Mouse (Mus musculus) lung, embryonic 14.5 days (tissue): ENCODE data around the gene Tbx3. TPM values are rescaled to one million over a fixed set of nuclear protein-coding genes. Genes with fewer than 3 reads are reported as not detected.

Experiments
- ATAC-seq: fragments of 200-750 bp; cut with Nextera tagmentation; 2 replicates; pipeline ENCODE4 v1.8.0; 2017; ENCODE audit warnings: mild to moderate bottlenecking, moderate TSS enrichment, moderate library complexity; ENCODE audit not compliant: insufficient read depth
- DNase-seq: peaks from one replicate; pipeline ENCODE4 v3.0.0-alpha.2; 2015
- H3K27ac ChIP-seq: fragments of 300-500 bp; sonication (generic); 2 replicates; pipeline ENCODE4 v1.5.1; 2014; ENCODE audit warnings: low read depth, mild to moderate bottlenecking, moderate library complexity
- H3K27me3 ChIP-seq: fragments of 300-500 bp; sonication (generic); 2 replicates; pipeline ENCODE4 v1.6.1; 2014; ENCODE audit warnings: low read length, control low read depth; ENCODE audit not compliant: insufficient read depth
- H3K36me3 ChIP-seq: fragments of 300-500 bp; sonication (generic); 2 replicates; pipeline ENCODE4 v1.6.1; 2014; ENCODE audit warnings: control low read depth; ENCODE audit not compliant: insufficient read depth
- H3K4me1 ChIP-seq: fragments of 300-500 bp; sonication (generic); 2 replicates; pipeline ENCODE4 v1.6.1; 2014; ENCODE audit warnings: antibody characterized with exemption, control low read depth; ENCODE audit not compliant: insufficient read depth
- H3K4me2 ChIP-seq: fragments of 300-500 bp; sonication (generic); 2 replicates; pipeline ENCODE4 v1.6.1; 2014; ENCODE audit warnings: mild to moderate bottlenecking
- H3K4me3 ChIP-seq: fragments of 300-500 bp; sonication (generic); 2 replicates; pipeline ENCODE4 v1.5.1; 2014; ENCODE audit warnings: low read depth, low read length
- H3K9ac ChIP-seq: fragments of 300-500 bp; sonication (generic); 2 replicates; pipeline ENCODE4 v1.6.1; 2014
- H3K9me3 ChIP-seq: fragments of 300-500 bp; sonication (generic); 2 replicates; pipeline ENCODE4 v1.6.1; 2016; ENCODE audit warnings: low read depth, low read length, control low read depth
- CTCF ChIP-seq: IDR thresholded peaks from 2 replicates; pipeline ENCODE4 v1.5.1; 2016; ENCODE audit warnings: antibody characterized with exemption, low read depth
- whole genome bisulfite sequencing: fragments of 180-500 bp; shearing (Covaris S2); extraction: QIAGEN DNeasy Blood & Tissue Kit; methylation state at CpG from one replicate; pipeline ENCODE4 v1.1.7; 2014; 5-methylcytosine and 5-hydroxymethylcytosine counted together
- polyA plus RNA-seq: library from polyadenylated mRNA; unstranded; fragments of >200 nt; fragmentation: Nextera tagmentation; extraction: Ambion mirVana; gene quantifications from 2 replicates; pipeline ENCODE4 v1.2.1, GENCODE M21; 2014

The Tbx3 gene
- polyA plus RNA-seq, 1 experiment from 2014 or later, result 82.1 TPM

- TF ChIP-seq CTCF, result no peak
- ATAC-seq, result no peak
- peaks cover 15% of the 10 kb centered on the region for H3K4me1 ChIP-seq
Observed at GRCm38 (mm10) chr5:119628746-119629327, 41.6 kb upstream of the Tbx3 start.

DNA sequence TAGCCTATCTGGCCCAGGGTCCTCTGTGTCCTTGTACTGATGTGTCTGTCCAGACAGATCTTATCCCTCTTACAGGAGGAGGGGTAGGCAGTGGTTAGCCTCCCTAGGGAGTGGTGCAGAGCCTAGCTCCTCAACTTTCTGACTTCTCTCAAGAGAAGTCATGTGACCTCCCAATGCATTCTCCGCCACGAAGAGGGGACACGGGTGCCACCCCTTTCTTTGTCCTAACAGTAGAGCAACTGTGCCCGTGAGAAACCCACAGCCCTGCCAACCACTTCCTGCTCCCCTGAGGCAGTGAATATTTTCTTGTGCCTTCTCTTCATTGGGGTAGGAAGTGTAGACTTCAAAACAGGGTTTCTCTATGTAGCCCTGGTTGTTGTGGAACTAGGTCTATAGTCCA is 36.9 kb upstream of the Tbx3 start:
- no peak overlapping the region for H3K9ac ChIP-seq
- H3K4me3 ChIP-seq, result no peak overlapping the region
- no peaks in the 10 kb centered on the region for H3K9me3 ChIP-seq
- H3K27me3 ChIP-seq, result no peaks in the 10 kb centered on the region
- TF ChIP-seq CTCF, result no peak
- no peak for DNase-seq
- H3K4me1 ChIP-seq, result no peaks in the 10 kb centered on the region
- 0 out of 2 replicates have a peak, but pooled peaks cover 4% of the 10 kb centered on the region for H3K36me3 ChIP-seq
- H3K27ac ChIP-seq, result no peak overlapping the region
- 88% methylated on average over 4 of the region's 4 CpGs for WGBS
- ATAC-seq, result no peak
- no peak overlapping the region for H3K4me2 ChIP-seq

More at GRCm38 (mm10) chr5:119628746-119629327, 41.6 kb upstream of the Tbx3 start:
- Histone ChIP-seq H3K27ac (no peak overlapping the region), H3K4me3 (no peak overlapping the region), H3K27me3 (peaks cover 15% of the 10 kb centered on the region; the same call in 1 of the 2 replicates), H3K4me2 (no peak overlapping the region), H3K9ac (no peak overlapping the region), H3K9me3 (no peaks in the 10 kb centered on the region), H3K36me3 (no peaks in the 10 kb centered on the region)
- WGBS, result 31% methylated on average over 12 of the region's 12 CpGs
- DNase-seq, result no peak

- 0 out of 2 replicates have a peak, but pooled peaks cover 4% of the 10 kb centered on the region for H3K36me3 ChIP-seq
- no peaks in the 10 kb centered on the region for H3K4me1 ChIP-seq
- no peak overlapping the region for H3K27ac ChIP-seq
- 65% methylated on average over 2 of the region's 2 CpGs for WGBS
- no peaks in the 10 kb centered on the region for H3K9me3 ChIP-seq
- no peaks in the 10 kb centered on the region for H3K27me3 ChIP-seq
- ATAC-seq (no peak), DNase-seq (no peak)
- no peak overlapping the region for H3K9ac ChIP-seq
- H3K4me2 ChIP-seq, result no peak overlapping the region
- H3K4me3 ChIP-seq, result no peak overlapping the region
- TF ChIP-seq CTCF, result no peak
Observed at GRCm38 (mm10) chr5:119634861-119635260, 35.6 kb upstream of the Tbx3 start.

DNA sequence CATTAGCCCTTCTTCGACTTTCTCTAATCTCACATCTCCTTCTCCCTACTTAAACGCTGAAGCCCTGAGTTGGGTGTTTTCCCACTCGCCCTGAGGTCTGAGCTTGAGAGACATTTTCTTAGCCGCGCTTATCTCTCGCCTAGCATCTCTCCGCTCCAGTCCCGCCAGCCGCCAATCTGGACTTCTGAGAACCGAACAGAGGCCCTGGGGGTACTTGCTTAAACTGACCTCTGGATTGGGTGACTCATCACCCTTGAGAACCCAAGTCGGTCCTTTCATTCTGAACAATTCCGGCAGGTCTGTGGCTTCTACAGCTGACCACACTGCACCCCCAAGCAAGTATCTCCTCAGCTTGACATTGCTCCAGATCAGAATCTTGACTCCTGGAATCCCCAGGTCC is 32.2 kb upstream of the Tbx3 start:
- 0 out of 2 replicates have a peak, but pooled peaks cover 4% of the 10 kb centered on the region for H3K36me3 ChIP-seq
- no peak overlapping the region for H3K4me2 ChIP-seq
- H3K27me3 ChIP-seq, result no peaks in the 10 kb centered on the region
- ATAC-seq, result no peak
- no peak overlapping the region for H3K4me3 ChIP-seq
- H3K4me1 ChIP-seq, result 0 out of 2 replicates have a peak, but pooled peaks cover 3% of the 10 kb centered on the region
- no peak overlapping the region for H3K27ac ChIP-seq
- WGBS, result 41% methylated on average over 12 of the region's 12 CpGs
- DNase-seq, result no peak
- H3K9me3 ChIP-seq, result no peaks in the 10 kb centered on the region
- no peak overlapping the region for H3K9ac ChIP-seq
- no peak for TF ChIP-seq CTCF

DNA sequence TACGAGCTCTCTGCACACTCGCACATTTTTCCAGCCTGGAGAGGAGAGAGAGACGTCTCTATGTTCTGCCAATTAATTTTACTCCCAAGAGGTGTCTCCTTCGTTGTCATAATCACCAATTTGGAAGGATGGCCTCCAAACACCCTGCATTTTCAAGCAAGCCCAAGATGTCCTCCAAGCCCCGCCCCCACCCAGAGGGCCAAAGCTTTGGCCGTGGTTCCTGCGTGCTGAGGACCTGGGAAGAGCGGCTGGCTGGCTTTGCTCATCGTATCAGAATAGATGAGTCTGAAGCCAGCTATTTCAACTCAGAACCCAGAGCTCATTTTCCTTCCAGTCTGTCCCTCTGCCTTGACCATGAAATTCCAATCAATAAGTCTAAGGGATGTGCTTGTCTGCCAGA is 29.4 kb upstream of the Tbx3 start:
- no peak for DNase-seq
- Histone ChIP-seq H3K4me2 (no peak overlapping the region), H3K9me3 (no peaks in the 10 kb centered on the region), H3K4me1 (peaks cover 3% of the 10 kb centered on the region; the same call in 1 of the 2 replicates), H3K4me3 (no peak overlapping the region), H3K36me3 (no peaks in the 10 kb centered on the region), H3K27ac (no peak overlapping the region), H3K27me3 (no peaks in the 10 kb centered on the region), H3K9ac (no peak overlapping the region)
- no peak for ATAC-seq
- no peak for TF ChIP-seq CTCF
- 61% methylated on average over 9 of the region's 9 CpGs for WGBS

DNA sequence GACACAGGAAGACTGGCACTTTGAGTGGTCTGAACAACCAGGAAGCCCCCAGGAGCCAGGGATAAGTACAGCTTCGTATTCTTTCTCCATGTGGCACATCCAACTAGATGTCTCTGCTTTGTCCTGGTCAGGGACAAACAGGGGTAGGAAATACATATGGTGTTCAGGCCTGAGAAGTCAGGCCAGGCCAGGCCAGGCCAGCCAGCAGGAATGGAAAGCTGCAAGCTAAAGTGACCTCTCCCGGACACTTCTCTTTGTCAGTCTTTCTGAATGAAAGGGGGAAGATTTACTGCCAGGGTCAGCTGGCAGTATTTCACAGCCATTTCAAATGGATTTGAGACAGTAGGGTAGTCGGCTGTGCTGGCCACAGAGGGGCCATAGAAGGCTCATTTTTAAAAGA is 28.8 kb upstream of the Tbx3 start:
- no peaks in the 10 kb centered on the region for H3K27me3 ChIP-seq
- H3K4me2 ChIP-seq, result no peak overlapping the region
- no peaks in the 10 kb centered on the region for H3K9me3 ChIP-seq
- no peak for TF ChIP-seq CTCF
- H3K4me1 ChIP-seq, result peaks cover 3% of the 10 kb centered on the region; the same call in 1 of the 2 replicates
- no peak for ATAC-seq
- no peak overlapping the region for H3K4me3 ChIP-seq
- H3K9ac ChIP-seq, result no peak overlapping the region
- 0 out of 2 replicates have a peak overlapping the region, but pooled peaks have one; percentile 25 for H3K27ac ChIP-seq
- no peak for DNase-seq
- no peaks in the 10 kb centered on the region for H3K36me3 ChIP-seq
- WGBS, result 22% methylated on average over 3 of the region's 3 CpGs

- ATAC-seq (no peak), DNase-seq (no peak)
- Histone ChIP-seq H3K4me1 (peaks cover 3% of the 10 kb centered on the region; the same call in 1 of the 2 replicates), H3K27ac (no peak overlapping the region), H3K9ac (no peak overlapping the region), H3K36me3 (no peaks in the 10 kb centered on the region), H3K4me3 (no peak overlapping the region), H3K4me2 (no peak overlapping the region), H3K27me3 (no peaks in the 10 kb centered on the region), H3K9me3 (no peaks in the 10 kb centered on the region)
- no peak for TF ChIP-seq CTCF
- 59% methylated on average over 2 of the region's 2 CpGs for WGBS
Observed at GRCm38 (mm10) chr5:119646965-119647364, 23.5 kb upstream of the Tbx3 start.
